Mouse (Mus musculus): Measurements from ENCODE around the gene Erg28. TPM values are rescaled to one million over a fixed set of nuclear protein-coding genes. Genes with fewer than 3 reads are reported as not detected.

Erg28 gene
- polyA plus RNA-seq, 1 experiment, result 21.0 TPM

DNA sequence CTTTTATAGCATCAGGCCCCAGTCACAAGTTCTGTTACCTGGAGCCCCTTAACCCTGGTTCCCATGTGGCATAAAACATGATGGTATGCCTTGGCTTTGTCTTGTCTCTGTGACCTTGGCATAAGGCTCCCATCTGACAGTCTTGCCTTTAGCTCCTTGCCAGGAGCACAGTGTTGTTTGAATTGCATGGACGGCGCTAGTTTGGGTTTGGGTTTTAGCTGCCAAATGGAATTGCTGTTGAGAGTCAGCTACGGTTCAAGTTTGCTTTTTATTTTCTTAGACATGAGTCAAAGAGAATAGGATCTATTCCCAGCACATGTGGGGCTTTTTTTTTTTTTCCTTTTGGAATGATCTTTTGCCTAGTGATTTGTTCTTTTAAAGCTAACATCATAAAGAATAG is 34.8 kb upstream of the Erg28 start:
- TF ChIP-seq CTCF (IDR thresholded peaks at IDR 0.05; ENCODE audit: control insufficient read depth, insufficient read depth, insufficient replicate concordance, low read depth, low read length), result no peak
- TF ChIP-seq POLR2A (IDR thresholded peaks at IDR 0.05; ENCODE audit: control insufficient read depth, low read depth, low read length), result no peak
- Histone ChIP-seq H3K4me3 (ENCODE audit: control insufficient read depth, low read depth, low read length) (no peak overlapping the region), H3K4me1 (ENCODE audit: control insufficient read depth, insufficient read depth, low read length) (no peaks in the 10 kb centered on the region), H3K36me3 (ENCODE audit: control insufficient read depth, insufficient read depth, low read length) (no peaks in the 10 kb centered on the region), H3K27ac (ENCODE audit: control insufficient read depth, insufficient read depth, low read depth, low read length) (no peak overlapping the region), H3K27me3 (ENCODE audit: control insufficient read depth, insufficient read depth, low read length) (no peaks in the 10 kb centered on the region)

DNA sequence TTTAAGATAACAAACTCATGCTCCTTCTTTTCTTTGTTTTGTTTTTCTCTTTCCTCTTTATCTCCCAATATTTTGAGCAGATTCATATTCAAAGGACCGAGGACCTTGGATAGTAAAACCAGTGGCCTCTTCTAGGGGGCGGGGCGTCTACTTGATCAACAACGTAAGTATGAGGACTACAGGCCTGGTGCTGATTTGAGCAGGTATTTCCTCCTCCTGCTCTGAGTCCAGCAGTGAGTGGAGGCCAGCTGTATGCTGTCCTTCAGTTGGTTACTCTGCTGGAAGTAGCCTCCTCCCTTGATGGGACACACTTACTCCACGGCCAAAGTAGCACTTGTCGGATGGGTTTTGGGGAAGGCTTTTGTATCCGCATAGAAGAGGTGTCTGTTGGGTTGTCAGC is 33.0 kb upstream of the Erg28 start:
- no peaks in the 10 kb centered on the region for H3K4me1 ChIP-seq (ENCODE audit: control insufficient read depth, insufficient read depth, low read length)
- no peak overlapping the region for H3K4me3 ChIP-seq (ENCODE audit: control insufficient read depth, low read depth, low read length)
- H3K27me3 ChIP-seq (ENCODE audit: control insufficient read depth, insufficient read depth, low read length), result no peaks in the 10 kb centered on the region
- no peak overlapping the region for H3K27ac ChIP-seq (ENCODE audit: control insufficient read depth, insufficient read depth, low read depth, low read length)
- TF ChIP-seq CTCF (IDR thresholded peaks at IDR 0.05; ENCODE audit: control insufficient read depth, insufficient read depth, insufficient replicate concordance, low read depth, low read length) (no peak), POLR2A (IDR thresholded peaks at IDR 0.05; ENCODE audit: control insufficient read depth, low read depth, low read length) (no peak)
- H3K36me3 ChIP-seq (ENCODE audit: control insufficient read depth, insufficient read depth, low read length), result peaks cover 1% of the 10 kb centered on the region; the same call in 1 of the 2 replicates

- peaks cover 1% of the 10 kb centered on the region; the same call in 1 of the 2 replicates for H3K36me3 ChIP-seq (ENCODE audit: control insufficient read depth, insufficient read depth, low read length)
Observed at GRCm38 (mm10) chr12:85854271-85854670, 29.9 kb upstream of the Erg28 start.

DNA sequence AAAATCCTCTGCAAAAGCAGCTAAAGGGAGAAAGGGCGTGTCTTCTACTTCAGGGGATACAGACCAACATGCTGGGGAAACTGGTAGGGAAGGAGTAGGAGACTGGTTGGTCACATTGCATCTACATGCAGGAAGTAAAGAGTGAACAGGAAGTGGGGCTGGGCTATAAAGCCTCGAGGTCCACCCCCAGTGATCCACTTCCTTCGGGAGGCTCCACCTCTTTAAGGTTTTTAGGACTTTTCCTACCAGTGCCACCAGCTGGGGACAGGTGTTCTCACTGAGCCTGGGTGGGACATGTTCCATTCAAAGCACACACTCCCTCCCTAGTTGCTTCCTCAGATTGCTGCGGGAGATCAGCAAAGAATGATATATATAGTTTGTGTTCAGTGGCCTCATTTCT is 29.5 kb upstream of the Erg28 start:
- no peak for TF ChIP-seq POLR2A (IDR thresholded peaks at IDR 0.05; ENCODE audit: control insufficient read depth, low read depth, low read length)
- no peak for TF ChIP-seq CTCF (IDR thresholded peaks at IDR 0.05; ENCODE audit: control insufficient read depth, insufficient read depth, insufficient replicate concordance, low read depth, low read length)
- H3K4me1 ChIP-seq (ENCODE audit: control insufficient read depth, insufficient read depth, low read length), result no peaks in the 10 kb centered on the region
- H3K4me3 ChIP-seq (ENCODE audit: control insufficient read depth, low read depth, low read length), result no peak overlapping the region
- H3K27ac ChIP-seq (ENCODE audit: control insufficient read depth, insufficient read depth, low read depth, low read length), result no peak overlapping the region
- H3K27me3 ChIP-seq (ENCODE audit: control insufficient read depth, insufficient read depth, low read length), result no peaks in the 10 kb centered on the region
- H3K36me3 ChIP-seq (ENCODE audit: control insufficient read depth, insufficient read depth, low read length), result peaks cover 1% of the 10 kb centered on the region; the same call in 1 of the 2 replicates

More at GRCm38 (mm10) chr12:85854271-85854670, 29.9 kb upstream of the Erg28 start:
- TF ChIP-seq CTCF (IDR thresholded peaks at IDR 0.05; ENCODE audit: control insufficient read depth, insufficient read depth, insufficient replicate concordance, low read depth, low read length), result no peak
- no peak for TF ChIP-seq POLR2A (IDR thresholded peaks at IDR 0.05; ENCODE audit: control insufficient read depth, low read depth, low read length)
- no peak overlapping the region for H3K27ac ChIP-seq (ENCODE audit: control insufficient read depth, insufficient read depth, low read depth, low read length)
- no peaks in the 10 kb centered on the region for H3K4me1 ChIP-seq (ENCODE audit: control insufficient read depth, insufficient read depth, low read length)
- no peak overlapping the region for H3K4me3 ChIP-seq (ENCODE audit: control insufficient read depth, low read depth, low read length)
- H3K27me3 ChIP-seq (ENCODE audit: control insufficient read depth, insufficient read depth, low read length), result no peaks in the 10 kb centered on the region

- H3K27ac ChIP-seq (ENCODE audit: control insufficient read depth, insufficient read depth, low read depth, low read length), result no peak overlapping the region
Observed at GRCm38 (mm10) chr12:85850661-85851060, 26.3 kb upstream of the Erg28 start.

GRCm38 (mm10) chr12:85848164-85848958 is 24.0 kb upstream of the Erg28 start:
- H3K36me3 ChIP-seq (ENCODE audit: control insufficient read depth, insufficient read depth, low read length), result peaks cover 4% of the 10 kb centered on the region
- H3K4me1 ChIP-seq (ENCODE audit: control insufficient read depth, insufficient read depth, low read length), result no peaks in the 10 kb centered on the region
- H3K27ac ChIP-seq (ENCODE audit: control insufficient read depth, insufficient read depth, low read depth, low read length), result no peak overlapping the region
- H3K27me3 ChIP-seq (ENCODE audit: control insufficient read depth, insufficient read depth, low read length), result no peaks in the 10 kb centered on the region
- H3K4me3 ChIP-seq (ENCODE audit: control insufficient read depth, low read depth, low read length), result no peak overlapping the region
- TF ChIP-seq POLR2A (IDR thresholded peaks at IDR 0.05; ENCODE audit: control insufficient read depth, low read depth, low read length) (no peak), CTCF (IDR thresholded peaks at IDR 0.05; ENCODE audit: control insufficient read depth, insufficient read depth, insufficient replicate concordance, low read depth, low read length) (peak; percentile 60; the same call in 1 of the 2 replicates)

More at GRCm38 (mm10) chr12:85850661-85851060, 26.3 kb upstream of the Erg28 start:
- no peaks in the 10 kb centered on the region for H3K27me3 ChIP-seq (ENCODE audit: control insufficient read depth, insufficient read depth, low read length)
- TF ChIP-seq POLR2A (IDR thresholded peaks at IDR 0.05; ENCODE audit: control insufficient read depth, low read depth, low read length) (no peak), CTCF (IDR thresholded peaks at IDR 0.05; ENCODE audit: control insufficient read depth, insufficient read depth, insufficient replicate concordance, low read depth, low read length) (no peak)
- peaks cover 1% of the 10 kb centered on the region; the same call in 1 of the 2 replicates for H3K36me3 ChIP-seq (ENCODE audit: control insufficient read depth, insufficient read depth, low read length)
- H3K4me3 ChIP-seq (ENCODE audit: control insufficient read depth, low read depth, low read length), result no peak overlapping the region
- H3K4me1 ChIP-seq (ENCODE audit: control insufficient read depth, insufficient read depth, low read length), result no peaks in the 10 kb centered on the region

GRCm38 (mm10) chr12:85839371-85840000 is 15.1 kb upstream of the Erg28 start:
- Histone ChIP-seq H3K27ac (ENCODE audit: control insufficient read depth, insufficient read depth, low read depth, low read length) (no peak overlapping the region), H3K4me1 (ENCODE audit: control insufficient read depth, insufficient read depth, low read length) (no peaks in the 10 kb centered on the region), H3K27me3 (ENCODE audit: control insufficient read depth, insufficient read depth, low read length) (no peaks in the 10 kb centered on the region), H3K4me3 (ENCODE audit: control insufficient read depth, low read depth, low read length) (no peak overlapping the region), H3K36me3 (ENCODE audit: control insufficient read depth, insufficient read depth, low read length) (peaks cover 7% of the 10 kb centered on the region)
- TF ChIP-seq POLR2A (IDR thresholded peaks at IDR 0.05; ENCODE audit: control insufficient read depth, low read depth, low read length) (no peak), CTCF (IDR thresholded peaks at IDR 0.05; ENCODE audit: control insufficient read depth, insufficient read depth, insufficient replicate concordance, low read depth, low read length) (no peak)

Data from testis, adult 2 months (tissue).